Mouse (Mus musculus) macrophage (primary cell): ENCODE data around the gene Kcnmb1. TPM values are rescaled to one million over a fixed set of nuclear protein-coding genes. Genes with fewer than 3 reads are reported as not detected.

Experiments used
- H3K27ac ChIP-seq: fragments of 350-480 bp; formaldehyde crosslinking; 2 replicates; pipeline ENCODE4 v1.9.0; 2021
- H3K36me3 ChIP-seq: fragments of 350-480 bp; formaldehyde crosslinking; 2 replicates; pipeline ENCODE4 v1.9.0; 2021; ENCODE audit errors: inconsistent target
- H3K4me3 ChIP-seq: fragments of 350-480 bp; formaldehyde crosslinking; 2 replicates; pipeline ENCODE4 v1.9.0; 2021; ENCODE audit errors: inconsistent target
- H3K79me2 ChIP-seq: fragments of 350-480 bp; formaldehyde crosslinking; 2 replicates; pipeline ENCODE4 v1.9.0; 2021; ENCODE audit errors: inconsistent target
- WGBS: methylation state at CpG from one replicate; pipeline ENCODE4 v1.1.7; 2026; ENCODE audit warnings: inconsistent platforms; ENCODE audit not compliant: missing documents; 5-methylcytosine and 5-hydroxymethylcytosine counted together
- polyA plus RNA-seq: library from polyadenylated mRNA; stranded (reverse); fragments of 250-400 nt; gene quantifications from 3 replicates; pipeline ENCODE4 v1.2.4, GENCODE M21; 2018; ENCODE audit warnings: inconsistent platforms

Kcnmb1 gene
- polyA plus RNA-seq, 1 experiment from 2014 or later, result not detected

DNA sequence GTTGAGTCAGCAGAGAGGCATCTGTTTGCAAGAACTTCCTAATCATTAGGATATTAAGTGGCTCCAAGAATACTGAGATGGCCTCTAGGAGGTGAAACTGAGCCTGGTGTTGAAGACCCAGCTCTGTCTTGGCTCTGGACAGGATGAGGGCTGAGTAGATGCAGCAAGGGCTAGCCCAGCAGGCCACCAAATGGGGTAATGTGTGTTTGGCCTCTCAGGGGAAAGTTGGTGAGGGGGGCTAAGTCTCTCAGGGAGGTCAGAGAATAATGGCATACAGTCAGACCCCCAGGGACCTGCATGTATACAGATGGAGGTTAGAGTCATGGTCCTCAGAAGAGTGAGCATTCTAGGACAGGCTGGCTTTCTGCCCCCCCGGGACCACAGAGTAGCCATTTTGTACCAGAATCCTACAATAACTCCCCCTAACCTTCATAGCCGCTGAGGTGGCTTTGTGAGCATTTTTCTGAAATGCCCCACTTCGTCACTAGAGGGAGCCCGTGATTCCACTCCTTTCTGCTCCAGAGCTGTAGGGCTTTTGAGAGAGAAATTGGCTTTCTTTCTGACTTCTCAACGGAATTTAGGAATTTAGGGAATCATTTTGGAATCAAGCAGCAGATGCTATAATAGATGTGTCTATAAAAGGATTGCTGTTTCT lies 39.3 kb downstream of the Kcnmb1 start:
- no peak overlapping the region for H3K27ac ChIP-seq
- H3K4me3 ChIP-seq, result no peak overlapping the region
- WGBS, result 0% methylated on average over 5 of the region's 5 CpGs

DNA sequence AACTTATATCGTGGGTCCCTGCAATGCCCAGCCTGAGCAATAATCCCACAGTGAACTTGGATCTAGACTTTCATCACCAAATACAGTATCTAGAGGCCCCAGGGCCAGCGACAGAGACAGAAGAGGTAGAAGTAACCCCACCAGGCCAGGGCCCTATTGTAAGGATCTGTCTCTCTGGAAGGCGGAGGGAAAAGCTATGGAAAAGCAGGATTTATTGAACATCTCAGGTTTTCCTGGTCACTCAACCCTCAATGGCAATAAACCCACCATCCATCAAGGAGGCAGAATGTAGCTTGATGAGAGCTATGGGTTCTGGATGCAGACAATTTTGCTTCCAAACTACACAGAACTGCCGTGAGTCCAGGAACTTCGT lies 39.8 kb downstream of the Kcnmb1 start:
- Histone ChIP-seq H3K4me3 (no peak overlapping the region), H3K79me2 (no peaks in the 10 kb centered on the region), H3K27ac (no peak overlapping the region), H3K36me3 (no peaks in the 10 kb centered on the region)
- WGBS, result 78% methylated on average over 5 of the region's 5 CpGs

More for the DNA sequence above, 39.3 kb downstream of the Kcnmb1 start:
- Histone ChIP-seq H3K79me2 (no peaks in the 10 kb centered on the region), H3K36me3 (no peaks in the 10 kb centered on the region)

DNA sequence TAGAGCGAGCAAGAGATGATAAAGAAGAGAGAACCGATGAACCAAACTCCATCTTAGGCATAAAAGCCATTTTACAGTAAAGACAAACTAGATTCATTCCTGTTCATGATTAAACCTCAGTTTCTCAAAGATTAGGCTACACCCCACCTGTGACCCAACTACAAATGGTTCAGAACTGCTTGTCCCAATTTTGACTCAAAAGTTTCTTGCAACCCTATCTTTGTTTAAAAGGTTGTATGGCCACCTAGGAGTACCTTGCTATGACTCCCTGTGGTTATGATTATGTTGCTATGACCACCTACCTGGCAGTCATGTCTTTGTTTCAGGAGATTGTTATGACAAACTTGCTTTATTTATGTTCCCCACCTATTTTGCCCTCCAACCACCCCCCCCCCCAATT lies 44.8 kb downstream of the Kcnmb1 start:
- 73% methylated on average over 2 of the region's 2 CpGs for WGBS
- Histone ChIP-seq H3K36me3 (no peaks in the 10 kb centered on the region), H3K79me2 (no peaks in the 10 kb centered on the region), H3K4me3 (no peak overlapping the region), H3K27ac (no peak overlapping the region)

DNA sequence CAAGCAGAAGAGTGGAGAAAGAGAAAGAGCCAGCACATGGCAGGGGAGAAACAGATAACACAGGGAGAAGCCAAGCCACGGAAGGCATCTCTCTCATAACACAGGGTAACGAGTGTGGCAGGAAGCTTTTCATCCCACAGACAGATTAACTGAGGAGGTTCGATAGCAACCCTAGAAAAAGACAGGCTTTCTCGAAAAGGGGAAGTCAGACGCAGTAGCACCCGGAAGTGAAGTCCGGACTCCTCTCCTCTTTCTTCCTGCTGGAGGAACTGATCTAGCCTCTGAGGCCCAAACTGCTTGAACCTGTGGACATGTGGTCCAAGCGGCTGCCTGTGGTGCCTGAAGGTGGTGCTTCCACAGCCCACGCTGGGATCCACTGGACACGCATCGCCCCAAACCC lies 45.4 kb downstream of the Kcnmb1 start:
- no peak overlapping the region for H3K4me3 ChIP-seq
- WGBS, result 3% methylated on average over 11 of the region's 11 CpGs
- peak overlapping the region; percentile 88 for H3K27ac ChIP-seq
- no peaks in the 10 kb centered on the region for H3K79me2 ChIP-seq
- no peaks in the 10 kb centered on the region for H3K36me3 ChIP-seq

DNA sequence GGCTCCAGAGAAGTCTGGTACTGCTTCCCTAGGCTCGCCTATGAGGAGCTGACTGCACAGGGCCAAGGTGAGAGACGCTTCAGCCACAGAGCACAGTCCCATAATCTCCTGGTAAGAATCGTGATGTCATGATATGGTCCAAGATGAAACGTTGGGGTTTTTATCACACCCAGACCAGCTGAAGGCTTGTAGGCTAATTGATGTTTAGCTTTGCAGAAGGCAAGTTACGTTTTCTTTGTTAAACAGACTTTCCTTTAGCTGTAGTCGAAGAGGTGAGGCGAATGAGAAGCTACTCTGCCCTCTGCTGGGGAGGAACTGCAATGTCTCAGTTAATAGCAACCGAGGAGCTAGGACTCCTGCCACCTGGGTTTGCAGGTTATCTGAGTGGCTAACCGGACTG lies 45.9 kb downstream of the Kcnmb1 start:
- H3K27ac ChIP-seq, result peak overlapping the region; percentile 88
- H3K4me3 ChIP-seq, result no peak overlapping the region
- 4% methylated on average over 9 of the region's 9 CpGs for WGBS
- H3K79me2 ChIP-seq, result no peaks in the 10 kb centered on the region
- H3K36me3 ChIP-seq, result no peaks in the 10 kb centered on the region

DNA sequence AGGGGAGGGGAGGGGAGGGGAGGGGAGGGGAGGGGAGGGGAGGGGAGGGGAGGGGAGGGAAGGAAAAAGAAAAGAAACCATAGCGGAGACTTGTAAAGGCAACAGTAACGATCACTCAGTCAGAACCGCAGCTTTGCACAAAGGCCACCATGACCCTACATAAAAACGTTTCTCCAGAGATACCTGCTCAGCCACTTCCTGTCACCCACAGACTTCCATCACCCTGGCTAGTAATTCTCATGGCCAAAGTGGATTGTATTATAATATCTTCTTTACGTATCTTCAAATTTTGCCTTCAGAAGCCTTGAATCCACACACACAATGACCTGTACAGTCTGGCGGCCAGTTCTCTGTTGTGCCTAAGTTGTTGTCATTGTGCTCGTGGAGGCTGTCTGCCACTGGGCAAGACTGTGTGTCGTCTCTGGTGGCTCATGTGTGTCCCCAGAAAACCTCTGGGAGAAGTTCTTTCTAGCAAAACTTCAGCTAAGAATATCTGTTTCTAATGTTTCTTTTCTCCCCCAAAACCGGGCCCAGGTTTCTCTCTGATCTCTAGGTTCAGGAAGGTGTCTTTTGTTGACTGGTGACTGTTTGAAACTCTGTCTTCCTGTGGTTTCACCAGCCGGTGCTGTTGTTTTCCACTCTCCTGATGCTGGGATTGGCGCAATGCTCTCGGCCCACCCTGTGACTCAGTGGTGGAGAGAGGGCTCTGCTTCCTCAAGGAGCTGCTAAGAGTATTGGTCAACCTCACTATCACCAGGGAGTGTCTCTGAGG lies 46.7 kb downstream of the Kcnmb1 start:
- no peak overlapping the region for H3K4me3 ChIP-seq
- no peaks in the 10 kb centered on the region for H3K36me3 ChIP-seq
- H3K79me2 ChIP-seq, result no peaks in the 10 kb centered on the region
- H3K27ac ChIP-seq, result peak overlapping the region; percentile 87
- 37% methylated on average over 12 of the region's 12 CpGs for WGBS

DNA sequence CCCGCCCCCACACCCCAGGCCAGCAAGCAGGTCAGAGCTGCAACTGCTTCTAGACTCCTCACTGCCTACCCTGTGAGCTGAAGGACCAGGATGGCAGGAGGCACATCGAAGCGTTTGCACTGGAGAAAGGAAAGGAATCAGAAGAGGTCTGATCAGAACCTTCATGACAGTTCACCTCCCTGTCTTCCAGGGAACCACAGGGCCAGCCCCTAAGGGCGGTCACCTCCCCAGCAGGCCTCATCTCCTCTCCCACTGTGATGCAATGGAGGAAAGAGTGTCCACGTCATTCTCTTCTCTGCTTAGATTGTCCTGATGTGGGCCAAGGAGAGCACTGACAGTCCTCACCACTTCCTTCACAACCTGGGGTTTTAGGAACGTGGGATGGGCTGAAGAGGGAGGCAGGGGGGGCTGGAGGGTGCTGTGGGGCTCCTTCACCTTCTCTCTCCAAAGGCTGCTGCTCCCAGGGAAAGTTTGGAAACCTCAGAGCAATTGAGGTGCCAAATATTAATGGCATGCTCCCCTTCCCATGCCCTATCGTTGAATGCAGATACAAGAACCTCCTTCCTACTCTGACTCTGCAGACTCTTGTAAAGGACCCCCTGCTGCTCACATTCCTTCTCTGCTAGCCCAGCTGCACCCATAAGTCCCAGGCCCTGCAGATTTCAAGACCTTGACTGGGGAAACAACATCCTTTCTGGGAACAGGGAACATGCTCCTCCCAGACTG lies 47.5 kb downstream of the Kcnmb1 start:
- Histone ChIP-seq H3K79me2 (no peaks in the 10 kb centered on the region), H3K36me3 (no peaks in the 10 kb centered on the region), H3K27ac (peak overlapping the region; percentile 87), H3K4me3 (no peak overlapping the region)
- 14% methylated on average over 6 of the region's 7 CpGs for WGBS

DNA sequence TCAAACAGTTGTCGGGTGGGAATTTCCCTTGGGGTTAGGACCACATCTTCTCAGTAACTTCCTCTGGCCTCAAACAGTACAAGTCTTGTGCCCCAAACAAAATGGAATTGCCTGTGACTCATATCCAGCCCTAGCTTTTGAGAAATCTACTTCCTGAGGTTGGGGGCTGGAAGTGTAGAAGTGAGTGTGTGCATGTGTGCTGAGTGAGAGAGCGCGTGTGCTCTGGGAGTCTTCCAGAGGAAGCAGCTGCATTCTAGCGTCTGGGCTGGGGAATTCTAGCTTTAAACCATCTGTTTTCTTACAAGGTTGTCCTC lies 48.0 kb downstream of the Kcnmb1 start:
- no peaks in the 10 kb centered on the region for H3K79me2 ChIP-seq
- no peaks in the 10 kb centered on the region for H3K36me3 ChIP-seq
- peak overlapping the region; percentile 87 for H3K27ac ChIP-seq
- H3K4me3 ChIP-seq, result no peak overlapping the region
- 0% methylated on average over 4 of the region's 4 CpGs for WGBS

DNA sequence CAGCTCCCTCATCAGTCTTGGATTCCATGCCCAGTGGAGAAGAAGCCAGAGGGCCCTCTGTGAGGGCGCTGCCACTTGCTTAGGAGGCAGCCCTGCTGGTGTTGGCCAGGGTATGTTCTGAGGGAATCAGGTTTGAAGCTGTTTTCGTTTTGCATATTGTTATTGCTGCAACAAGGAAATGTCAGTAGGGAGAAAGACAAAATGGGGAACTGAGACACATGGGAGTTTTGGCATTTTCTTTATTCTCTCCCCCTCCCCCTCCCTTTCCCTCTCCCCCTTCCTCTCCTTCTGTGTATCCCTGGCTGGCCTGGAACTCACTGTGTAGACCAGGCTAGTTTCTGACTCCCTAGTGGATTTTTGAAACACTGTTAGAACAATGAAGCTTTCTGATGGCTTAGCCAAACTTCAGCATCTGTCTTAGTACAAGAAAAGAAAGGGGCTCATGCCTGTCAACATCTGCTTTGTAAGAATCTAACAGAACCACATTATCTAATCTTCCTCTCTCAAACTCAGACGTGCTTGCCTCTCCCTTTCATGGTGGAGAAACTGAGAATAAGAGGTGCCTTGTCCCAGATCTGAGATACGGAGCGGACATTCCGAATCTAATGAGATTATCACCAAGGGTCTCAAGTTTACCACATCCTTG lies 49.3 kb downstream of the Kcnmb1 start:
- peak overlapping the region; percentile 87 for H3K27ac ChIP-seq
- WGBS, result 60% methylated on average over 6 of the region's 6 CpGs
- H3K36me3 ChIP-seq, result no peaks in the 10 kb centered on the region
- H3K4me3 ChIP-seq, result no peak overlapping the region
- H3K79me2 ChIP-seq, result no peaks in the 10 kb centered on the region

Other genes starting within 250 kb of the Kcnmb1 start
- gene Kcnip1, start 30.1 kb downstream of the Kcnmb1 start, polyA plus RNA-seq, result not detected in 3 replicates
- 82.2 to 128 TPM (median 93.6 TPM) in 3 replicates for gene Lcp2, start 83.9 kb downstream of the Kcnmb1 start, polyA plus RNA-seq
- not detected in 3 replicates for gene 4930469K13Rik, start 135.5 kb downstream of the Kcnmb1 start, polyA plus RNA-seq
- gene Foxi1, start 245.1 kb downstream of the Kcnmb1 start, polyA plus RNA-seq, result not detected in 3 replicates